Mouse (Mus musculus): ENCODE measurements at regions not wholly inside any gene's neighbourhood (a gene's known extent, or its start where the extent isn't known, plus 50 kb on each side); places are given as distances from the start of the nearest gene placed in this dataset.

- H3K27me3 ChIP-seq (ENCODE audit: control insufficient read depth, insufficient read depth, insufficient read length), result no peaks in the 10 kb centered on the region
- no peak for TF ChIP-seq USF1 (IDR thresholded peaks at IDR 0.05; ENCODE audit: low read depth)
- no peak for TF ChIP-seq POLR2AphosphoS2 (IDR thresholded peaks at IDR 0.05; ENCODE audit: insufficient read length, low read depth)
- TF ChIP-seq POLR2A (IDR thresholded peaks at IDR 0.05; ENCODE audit: insufficient read length, low read depth), result no peak
- no peak for TF ChIP-seq SRF (IDR thresholded peaks at IDR 0.05; ENCODE audit: control insufficient read depth, insufficient read length, low read depth)
- no peak for TF ChIP-seq TCF12 (IDR thresholded peaks at IDR 0.05; ENCODE audit: insufficient read depth, poor library complexity, severe bottlenecking)
- TF ChIP-seq MAX (IDR thresholded peaks at IDR 0.05; ENCODE audit: low read depth), result no peak
- TF ChIP-seq CEBPB (IDR thresholded peaks at IDR 0.05; ENCODE audit: insufficient read depth, poor library complexity, severe bottlenecking), result no peak
- TF ChIP-seq MYOD1 (IDR thresholded peaks at IDR 0.05; ENCODE audit: control insufficient read depth in 1 of 3, insufficient read length in 2 of 3, low read depth in 2 of 3), result no peak
- TF ChIP-seq TCF3 (IDR thresholded peaks at IDR 0.05; ENCODE audit: insufficient read length, low read depth), result no peak
- TF ChIP-seq E2F4 (IDR thresholded peaks at IDR 0.05; ENCODE audit: insufficient read depth), result no peak
- no peak for TF ChIP-seq MYOG (IDR thresholded peaks at IDR 0.05; ENCODE audit: control insufficient read depth in 1 of 3, insufficient read depth in 1 of 3, insufficient read length in 2 of 3, low read depth in 2 of 3)
- TF ChIP-seq REST (IDR thresholded peaks at IDR 0.05; ENCODE audit: insufficient read depth, insufficient read length), result no peak
- no peaks in the 10 kb centered on the region for H3K36me3 ChIP-seq (ENCODE audit: control insufficient read depth, insufficient read depth)
These were observed 832.8 kb upstream of the 2610301B20Rik start for GRCm38 (mm10) chr4:10041301-10042093.

GRCm38 (mm10) chr4:10048770-10049169 is 825.5 kb upstream of the 2610301B20Rik start:
- H3K36me3 ChIP-seq (ENCODE audit: control insufficient read depth, insufficient read depth), result no peaks in the 10 kb centered on the region
- no peaks in the 10 kb centered on the region for H3K27me3 ChIP-seq (ENCODE audit: control insufficient read depth, insufficient read depth, insufficient read length)
- H3ac ChIP-seq (ENCODE audit: control insufficient read depth, insufficient read length), result no peak overlapping the region
- no peak overlapping the region for H3K4me3 ChIP-seq
- no peak overlapping the region for H3K4me2 ChIP-seq (ENCODE audit: low read depth)
- H3K79me2 ChIP-seq (ENCODE audit: control insufficient read depth, insufficient read depth), result no peaks in the 10 kb centered on the region
- TF ChIP-seq SRF (IDR thresholded peaks at IDR 0.05; ENCODE audit: control insufficient read depth, insufficient read length, low read depth), result no peak
- TF ChIP-seq MYOD1 (IDR thresholded peaks at IDR 0.05; ENCODE audit: control insufficient read depth in 1 of 3, insufficient read length in 2 of 3, low read depth in 2 of 3), result no peak
- no peak for TF ChIP-seq MYOG (IDR thresholded peaks at IDR 0.05; ENCODE audit: control insufficient read depth in 1 of 3, insufficient read depth in 1 of 3, insufficient read length in 2 of 3, low read depth in 2 of 3)
- TF ChIP-seq REST (IDR thresholded peaks at IDR 0.05; ENCODE audit: insufficient read depth, insufficient read length), result no peak
- no peak for TF ChIP-seq USF1 (IDR thresholded peaks at IDR 0.05; ENCODE audit: low read depth)
- TF ChIP-seq CEBPB (IDR thresholded peaks at IDR 0.05; ENCODE audit: insufficient read depth, poor library complexity, severe bottlenecking), result no peak
- no peak for TF ChIP-seq POLR2AphosphoS2 (IDR thresholded peaks at IDR 0.05; ENCODE audit: insufficient read length, low read depth)
- no peak for TF ChIP-seq TCF12 (IDR thresholded peaks at IDR 0.05; ENCODE audit: insufficient read depth, poor library complexity, severe bottlenecking)
- no peak for TF ChIP-seq TCF3 (IDR thresholded peaks at IDR 0.05; ENCODE audit: insufficient read length, low read depth)
- TF ChIP-seq MAX (IDR thresholded peaks at IDR 0.05; ENCODE audit: low read depth), result no peak
- TF ChIP-seq E2F4 (IDR thresholded peaks at IDR 0.05; ENCODE audit: insufficient read depth), result no peak
- TF ChIP-seq POLR2A (IDR thresholded peaks at IDR 0.05; ENCODE audit: insufficient read length, low read depth), result no peak

More at GRCm38 (mm10) chr4:10041301-10042093, 832.8 kb upstream of the 2610301B20Rik start:
- no peak overlapping the region for H3K4me3 ChIP-seq
- no peak overlapping the region for H3ac ChIP-seq (ENCODE audit: control insufficient read depth, insufficient read length)
- no peak overlapping the region for H3K4me2 ChIP-seq (ENCODE audit: low read depth)
- no peaks in the 10 kb centered on the region for H3K79me2 ChIP-seq (ENCODE audit: control insufficient read depth, insufficient read depth)

GRCm38 (mm10) chr4:10049411-10049810 is 824.9 kb upstream of the 2610301B20Rik start:
- Histone ChIP-seq H3K79me2 (ENCODE audit: control insufficient read depth, insufficient read depth) (no peaks in the 10 kb centered on the region), H3K36me3 (ENCODE audit: control insufficient read depth, insufficient read depth) (no peaks in the 10 kb centered on the region), H3K27me3 (ENCODE audit: control insufficient read depth, insufficient read depth, insufficient read length) (no peaks in the 10 kb centered on the region), H3ac (ENCODE audit: control insufficient read depth, insufficient read length) (no peak overlapping the region), H3K4me3 (no peak overlapping the region), H3K4me2 (ENCODE audit: low read depth) (no peak overlapping the region)
- TF ChIP-seq POLR2A (IDR thresholded peaks at IDR 0.05; ENCODE audit: insufficient read length, low read depth), result no peak
- TF ChIP-seq USF1 (IDR thresholded peaks at IDR 0.05; ENCODE audit: low read depth), result no peak
- no peak for TF ChIP-seq MYOG (IDR thresholded peaks at IDR 0.05; ENCODE audit: control insufficient read depth in 1 of 3, insufficient read depth in 1 of 3, insufficient read length in 2 of 3, low read depth in 2 of 3)
- TF ChIP-seq MYOD1 (IDR thresholded peaks at IDR 0.05; ENCODE audit: control insufficient read depth in 1 of 3, insufficient read length in 2 of 3, low read depth in 2 of 3), result no peak
- TF ChIP-seq TCF3 (IDR thresholded peaks at IDR 0.05; ENCODE audit: insufficient read length, low read depth), result no peak
- no peak for TF ChIP-seq MAX (IDR thresholded peaks at IDR 0.05; ENCODE audit: low read depth)
- no peak for TF ChIP-seq POLR2AphosphoS2 (IDR thresholded peaks at IDR 0.05; ENCODE audit: insufficient read length, low read depth)
- no peak for TF ChIP-seq E2F4 (IDR thresholded peaks at IDR 0.05; ENCODE audit: insufficient read depth)
- no peak for TF ChIP-seq TCF12 (IDR thresholded peaks at IDR 0.05; ENCODE audit: insufficient read depth, poor library complexity, severe bottlenecking)
- no peak for TF ChIP-seq REST (IDR thresholded peaks at IDR 0.05; ENCODE audit: insufficient read depth, insufficient read length)
- TF ChIP-seq SRF (IDR thresholded peaks at IDR 0.05; ENCODE audit: control insufficient read depth, insufficient read length, low read depth), result no peak
- no peak for TF ChIP-seq CEBPB (IDR thresholded peaks at IDR 0.05; ENCODE audit: insufficient read depth, poor library complexity, severe bottlenecking)

GRCm38 (mm10) chr4:10051296-10052267 is 822.7 kb upstream of the 2610301B20Rik start:
- no peaks in the 10 kb centered on the region for H3K36me3 ChIP-seq (ENCODE audit: control insufficient read depth, insufficient read depth)
- no peak overlapping the region for H3ac ChIP-seq (ENCODE audit: control insufficient read depth, insufficient read length)
- H3K4me3 ChIP-seq, result no peak overlapping the region
- no peak overlapping the region for H3K4me2 ChIP-seq (ENCODE audit: low read depth)
- TF ChIP-seq POLR2A (IDR thresholded peaks at IDR 0.05; ENCODE audit: insufficient read length, low read depth), result no peak
- H3K79me2 ChIP-seq (ENCODE audit: control insufficient read depth, insufficient read depth), result no peaks in the 10 kb centered on the region
- H3K27me3 ChIP-seq (ENCODE audit: control insufficient read depth, insufficient read depth, insufficient read length), result no peaks in the 10 kb centered on the region

Measured in myocyte (in vitro differentiated cells).